13 mouse cellular contexts compared by ENCODE assay signal in genomic region chr2:60441875-60442274, GRCm38 (mm10). TPM values are rescaled to one million over a fixed set of nuclear protein-coding genes. Genes with fewer than 3 reads are reported as not detected.
A peak's percentile ranks its signal among the peaks of the same experiment; 100 is the strongest.
DNase-seq lines count a peak whose midpoint lies in the region; ATAC-seq and TF ChIP-seq lines count a peak whose summit lies in the region.
"Had no signal": no experiment of that assay in that cellular context is flagged by ENCODE, and none has a peak within 500 bp of the region (broad histone marks: within the 10 kb centered on the region; RNA-seq: fewer than 3 reads in every experiment).

No protein-coding gene starts in this region.

- H3K27ac ChIP-seq in heart, postnatal 0 days (ENCODE audit: low read depth) = no peak overlapping the region
- H3K27ac ChIP-seq in heart, embryonic 11.5 days (ENCODE audit: low read depth, low read length) = no peak overlapping the region
- no peak overlapping the region for H3K27ac ChIP-seq in lung, postnatal 0 days (ENCODE audit: low read length)
- H3K27ac ChIP-seq in intestine, postnatal 0 days (ENCODE audit: low read depth, low read length) = no peak overlapping the region
- H3K27ac ChIP-seq: embryonic facial prominence, embryonic 12.5 days; liver, embryonic 12.5 days; midbrain, embryonic 13.5 days had no signal

- H3K9ac ChIP-seq in heart, postnatal 0 days (replicated peaks; ENCODE audit: low read depth, low read length) = no peak overlapping the region
- no peak overlapping the region for H3K9ac ChIP-seq in heart, embryonic 11.5 days (ENCODE audit: low read depth, low read length)
- H3K9ac ChIP-seq in lung, postnatal 0 days (replicated peaks; ENCODE audit: low read depth) = no peak overlapping the region
- no peak overlapping the region for H3K9ac ChIP-seq in intestine, postnatal 0 days (ENCODE audit: low read depth, low read length)
- H3K9ac ChIP-seq: embryonic facial prominence, embryonic 12.5 days; liver, embryonic 12.5 days; midbrain, embryonic 13.5 days had no signal

- H3K4me2 ChIP-seq in heart, postnatal 0 days (ENCODE audit: low read depth, low read length) = no peak overlapping the region
- H3K4me2 ChIP-seq in heart, embryonic 11.5 days = no peak overlapping the region
- H3K4me2 ChIP-seq in lung, postnatal 0 days (replicated peaks; ENCODE audit: low read depth, low read length) = no peak overlapping the region
- H3K4me2 ChIP-seq in intestine, postnatal 0 days (replicated peaks; ENCODE audit: low read depth) = no peak overlapping the region
- H3K4me2 ChIP-seq: embryonic facial prominence, embryonic 12.5 days; liver, embryonic 12.5 days; midbrain, embryonic 13.5 days had no signal

- no peak overlapping the region for H3K4me3 ChIP-seq in heart, postnatal 0 days (ENCODE audit: low read depth, low read length)
- H3K4me3 ChIP-seq in heart, embryonic 11.5 days (ENCODE audit: low read depth, low read length) = no peak overlapping the region
- no peak overlapping the region for H3K4me3 ChIP-seq in lung, postnatal 0 days (ENCODE audit: low read depth, low read length)
- H3K4me3 ChIP-seq in lung, adult 2 months (replicated peaks; ENCODE audit: extremely low read depth, low read depth, low read length) = no peak overlapping the region
- no peak overlapping the region for H3K4me3 ChIP-seq in intestine, postnatal 0 days (ENCODE audit: low read depth, low read length)
- H3K4me3 ChIP-seq: embryonic facial prominence, embryonic 12.5 days; liver, embryonic 12.5 days; midbrain, embryonic 13.5 days had no signal

- no peaks in the 10 kb centered on the region for H3K9me3 ChIP-seq in heart, postnatal 0 days (replicated peaks; ENCODE audit: control insufficient read depth, low read length)
- H3K9me3 ChIP-seq in heart, embryonic 11.5 days (replicated peaks; ENCODE audit: control insufficient read depth, low read length) = no peaks in the 10 kb centered on the region
- no peaks in the 10 kb centered on the region for H3K9me3 ChIP-seq in lung, postnatal 0 days (ENCODE audit: low read length)
- no peaks in the 10 kb centered on the region for H3K9me3 ChIP-seq in intestine, postnatal 0 days (ENCODE audit: control insufficient read depth)
- H3K9me3 ChIP-seq: embryonic facial prominence, embryonic 12.5 days; liver, embryonic 12.5 days; midbrain, embryonic 13.5 days had no signal

- no peak for TF ChIP-seq EP300 in heart, postnatal 0 days (IDR thresholded peaks at IDR 0.05; ENCODE audit: low read depth)
- TF ChIP-seq EP300 in lung, postnatal 0 days (IDR thresholded peaks at IDR 0.05) = no peak

- DNase-seq in heart, postnatal 0 days (ENCODE audit: low spot score) = peak; percentile 14
- DNase-seq in lung, postnatal 0 days (ENCODE audit: low spot score) = no peak
- no peak for DNase-seq in lung, adult 2 months
- peak; percentile 24 for DNase-seq in NIH3T3 (ENCODE audit: low read depth)
- no peak for DNase-seq in urinary bladder, postnatal 36 days (ENCODE audit: low spot score in 2 of 2)
- no peak for DNase-seq in lung, postnatal 25 days (ENCODE audit: low spot score)
- DNase-seq: heart, postnatal 36 days; thymus, adult 2 months had no signal

- H3K27me3 ChIP-seq in heart, postnatal 0 days (ENCODE audit: control insufficient read depth, insufficient read depth, low read length) = no peaks in the 10 kb centered on the region
- no peaks in the 10 kb centered on the region for H3K27me3 ChIP-seq in heart, embryonic 11.5 days (ENCODE audit: control insufficient read depth, insufficient read depth, low read length)
- no peaks in the 10 kb centered on the region for H3K27me3 ChIP-seq in lung, postnatal 0 days (replicated peaks; ENCODE audit: insufficient read depth, low read length)
- H3K27me3 ChIP-seq in intestine, postnatal 0 days (replicated peaks; ENCODE audit: control insufficient read depth, insufficient read depth, low read length) = no peaks in the 10 kb centered on the region
- H3K27me3 ChIP-seq: embryonic facial prominence, embryonic 12.5 days; liver, embryonic 12.5 days; midbrain, embryonic 13.5 days had no signal

- no peaks in the 10 kb centered on the region for H3K4me1 ChIP-seq in heart, postnatal 0 days (ENCODE audit: control insufficient read depth, insufficient read depth)
- no peaks in the 10 kb centered on the region for H3K4me1 ChIP-seq in heart, embryonic 11.5 days (ENCODE audit: control insufficient read depth, insufficient read depth, low read length)
- no peaks in the 10 kb centered on the region for H3K4me1 ChIP-seq in lung, postnatal 0 days (ENCODE audit: insufficient read depth, low read depth, low read length)
- no peaks in the 10 kb centered on the region for H3K4me1 ChIP-seq in lung, adult 2 months (ENCODE audit: control insufficient read depth, insufficient read depth, low read length)
- H3K4me1 ChIP-seq in intestine, postnatal 0 days (replicated peaks; ENCODE audit: control insufficient read depth, insufficient read depth, low read length) = no peaks in the 10 kb centered on the region
- H3K4me1 ChIP-seq: liver, embryonic 12.5 days; midbrain, embryonic 13.5 days had no signal

- no peaks in the 10 kb centered on the region for H3K36me3 ChIP-seq in heart, postnatal 0 days (replicated peaks; ENCODE audit: control insufficient read depth, insufficient read depth, low read length)
- no peaks in the 10 kb centered on the region for H3K36me3 ChIP-seq in heart, embryonic 11.5 days (ENCODE audit: control insufficient read depth, insufficient read depth, low read length)
- H3K36me3 ChIP-seq in lung, postnatal 0 days (ENCODE audit: insufficient read depth, low read length) = no peaks in the 10 kb centered on the region
- no peaks in the 10 kb centered on the region for H3K36me3 ChIP-seq in intestine, postnatal 0 days (ENCODE audit: control insufficient read depth, insufficient read depth)
- H3K36me3 ChIP-seq: embryonic facial prominence, embryonic 12.5 days; liver, embryonic 12.5 days; midbrain, embryonic 13.5 days had no signal

- no peak for ATAC-seq in heart, postnatal 0 days (ENCODE audit: insufficient read depth, low read depth)
- ATAC-seq in heart, embryonic 11.5 days (replicated peaks; ENCODE audit: insufficient number of reproducible peaks, low FRiP score, low TSS enrichment) = no peak
- no peak for ATAC-seq in lung, postnatal 0 days
- ATAC-seq in intestine, postnatal 0 days = no peak
- ATAC-seq: liver, embryonic 12.5 days; midbrain, embryonic 13.5 days had no signal

- TF ChIP-seq CTCF in heart, postnatal 0 days (IDR thresholded peaks at IDR 0.05; ENCODE audit: low read depth) = peak; percentile 44
- TF ChIP-seq CTCF in lung, postnatal 0 days (IDR thresholded peaks at IDR 0.05) = peak; percentile 33
- no peak for TF ChIP-seq CTCF in lung, adult 2 months (IDR thresholded peaks at IDR 0.05; ENCODE audit: insufficient read depth, low read length)
- TF ChIP-seq CTCF in intestine, postnatal 0 days (IDR thresholded peaks at IDR 0.05; ENCODE audit: low read depth) = peak; percentile 62

- no peak for TF ChIP-seq POLR2A in lung, adult 2 months (IDR thresholded peaks at IDR 0.05; ENCODE audit: borderline replicate concordance, extremely low read depth, low read depth, low read length)

- WGBS in heart, postnatal 0 days = 18% methylated on average over 3 of the region's 3 CpGs
- WGBS in heart, embryonic 11.5 days (ENCODE audit: insufficient replicate concordance) = 17% methylated on average over 3 of the region's 3 CpGs
- 34% methylated on average over 3 of the region's 3 CpGs for WGBS in lung, postnatal 0 days
- WGBS in lung, adult 2 months = 40% methylated on average over 3 of the region's 3 CpGs
- 29% methylated on average over 3 of the region's 3 CpGs for WGBS in intestine, postnatal 0 days

RNA-seq across cellular contexts. Expression of gene Ly75, which starts 58.8 kb away (rescaled TPM):
- total RNA-seq in heart, postnatal 0 days (2014; rRNA removed; ENCODE audit: low replicate concordance) = 0.34 and 2.2 TPM in 2 replicates
- 0.62 and 0.64 TPM in 2 replicates for polyA plus RNA-seq in heart, postnatal 0 days (2015; fragmentation: Nextera tagmentation; extraction: Ambion mirVana)
- polyA plus RNA-seq in heart, embryonic 11.5 days (2014; fragmentation: Nextera tagmentation; extraction: Ambion mirVana) = 3.7 and 4.5 TPM in 2 replicates
- 1.7 and 2.2 TPM in 2 replicates for polyA plus RNA-seq in lung, postnatal 0 days (2015; fragmentation: Nextera tagmentation; extraction: Ambion mirVana)
- 1.7 and 2.9 TPM in 2 replicates for polyA plus RNA-seq in lung, adult 2 months (2012; rRNA removed)
- 2.2 and 2.9 TPM in 2 replicates for polyA plus RNA-seq in intestine, postnatal 0 days (2015; fragmentation: Nextera tagmentation; extraction: Ambion mirVana)

Comparison
In these comparisons a context has a peak if more than half of its experiments do, and no peak if none do; other contexts are left out.
1. DNase-seq: peak in heart, postnatal 0 days (single experiment) and NIH3T3 (single experiment); none in lung, postnatal 0 days (single experiment), lung, adult 2 months (single experiment), urinary bladder, postnatal 36 days (0 of 2) and lung, postnatal 25 days (single experiment).